Mouse (Mus musculus): ENCODE data around the gene Pmp22. TPM values are rescaled to one million over a fixed set of nuclear protein-coding genes. Genes with fewer than 3 reads are reported as not detected.

Gene Pmp22
- polyA plus RNA-seq, 1 experiment from 2014 or later = 107 TPM

DNA sequence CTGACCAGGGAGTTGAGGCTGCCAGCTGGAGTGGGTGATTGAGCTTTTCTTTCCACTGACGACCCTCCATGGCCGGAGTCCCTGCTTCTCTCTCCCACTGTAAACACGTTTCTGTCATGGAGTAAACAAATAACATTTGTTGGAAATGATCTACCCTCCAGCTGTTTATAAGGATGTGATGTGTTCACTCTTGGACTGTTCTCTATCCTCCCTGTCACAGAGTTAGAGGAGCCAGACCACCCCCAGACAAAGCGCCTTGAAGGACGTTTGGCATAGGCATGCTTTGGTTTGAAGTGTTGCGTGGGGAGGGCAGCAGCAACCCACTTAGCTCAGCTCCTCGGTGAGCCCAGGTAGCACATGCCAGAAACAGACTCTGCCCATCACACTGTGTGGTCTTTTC is 60.0 kb downstream of the Pmp22 start:
- no peak overlapping the region for H3K4me2 ChIP-seq
- ATAC-seq (replicated peaks; ENCODE audit: insufficient number of reproducible peaks, insufficient read depth, low FRiP score, low read depth) = no peak
- peaks cover 6% of the 10 kb centered on the region; the same call in 1 of the 2 replicates for H3K4me1 ChIP-seq (replicated peaks)
- H3K27me3 ChIP-seq = no peaks in the 10 kb centered on the region
- no peak overlapping the region for H3K27ac ChIP-seq
- no peaks in the 10 kb centered on the region for H3K36me3 ChIP-seq
- no peaks in the 10 kb centered on the region for H3K9me3 ChIP-seq (replicated peaks)
- 72% methylated on average over 7 of the region's 7 CpGs for WGBS
- no peak overlapping the region for H3K9ac ChIP-seq
- no peak overlapping the region for H3K4me3 ChIP-seq

DNA sequence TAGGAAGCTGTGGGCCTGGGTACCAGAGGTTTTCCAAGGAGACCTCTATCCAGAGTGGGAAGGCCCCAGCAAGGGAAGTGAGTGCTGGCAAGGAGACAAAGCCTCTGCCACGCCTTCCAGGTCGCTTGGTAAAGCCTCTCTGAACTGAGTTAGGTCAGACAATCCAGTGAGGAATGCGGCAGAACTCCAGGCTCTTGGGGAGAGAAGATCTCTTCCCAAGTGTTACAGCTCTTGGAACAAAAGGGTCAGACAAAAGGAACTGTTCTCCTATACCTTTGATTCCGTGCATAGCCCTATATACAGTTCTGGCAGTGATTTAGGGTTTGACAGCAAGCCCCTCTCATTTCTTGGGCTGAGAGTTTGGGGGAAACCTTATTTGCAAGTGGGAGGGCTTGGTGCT is 69.3 kb downstream of the Pmp22 start:
- ATAC-seq (replicated peaks; ENCODE audit: insufficient number of reproducible peaks, insufficient read depth, low FRiP score, low read depth) = no peak
- Histone ChIP-seq H3K9ac (no peak overlapping the region), H3K27me3 (no peaks in the 10 kb centered on the region)

DNA sequence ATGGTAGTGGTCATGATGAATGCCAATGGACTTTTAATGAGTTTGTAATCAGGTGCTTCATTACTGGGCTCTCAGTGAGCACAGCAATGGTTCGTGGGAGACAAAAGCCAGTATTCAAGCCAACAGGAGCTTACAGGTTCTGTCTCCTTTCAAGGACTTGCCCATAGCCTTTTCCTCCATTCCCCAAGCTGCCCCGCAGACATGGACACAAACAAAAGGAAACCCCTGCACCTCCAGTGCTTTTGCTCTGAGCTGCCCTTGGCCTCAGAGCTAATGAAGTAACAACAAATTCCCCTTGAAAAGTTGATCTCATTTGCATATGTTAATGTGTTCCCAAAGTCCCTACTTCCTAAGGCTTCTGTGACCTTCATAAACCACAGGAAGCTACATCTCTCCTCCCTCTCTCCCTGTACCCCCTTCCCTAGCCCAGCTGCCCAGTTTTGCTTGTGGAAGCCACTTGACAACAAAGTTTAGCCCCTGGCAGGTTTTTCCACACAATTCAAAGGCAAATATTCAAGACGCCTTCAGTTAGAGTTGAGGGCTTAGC is 73.3 kb downstream of the Pmp22 start:
- no peak overlapping the region for H3K9ac ChIP-seq

More for the DNA sequence above, 69.3 kb downstream of the Pmp22 start:
- H3K4me2 ChIP-seq = no peak overlapping the region
- H3K9me3 ChIP-seq (replicated peaks) = 0 out of 2 replicates have a peak, but pooled peaks cover 4% of the 10 kb centered on the region
- WGBS = 56% methylated on average over 4 of the region's 4 CpGs
- no peak overlapping the region for H3K27ac ChIP-seq
- H3K36me3 ChIP-seq = no peaks in the 10 kb centered on the region
- H3K4me1 ChIP-seq (replicated peaks) = no peaks in the 10 kb centered on the region
- H3K4me3 ChIP-seq = no peak overlapping the region

More for the DNA sequence above, 73.3 kb downstream of the Pmp22 start:
- no peaks in the 10 kb centered on the region for H3K4me1 ChIP-seq (replicated peaks)
- no peak overlapping the region for H3K27ac ChIP-seq
- no peaks in the 10 kb centered on the region for H3K27me3 ChIP-seq
- no peak overlapping the region for H3K4me2 ChIP-seq
- H3K9me3 ChIP-seq (replicated peaks) = 0 out of 2 replicates have a peak, but pooled peaks cover 4% of the 10 kb centered on the region
- no peak for ATAC-seq (replicated peaks; ENCODE audit: insufficient number of reproducible peaks, insufficient read depth, low FRiP score, low read depth)
- H3K4me3 ChIP-seq = no peak overlapping the region
- no peaks in the 10 kb centered on the region for H3K36me3 ChIP-seq
- WGBS = 80% methylated on average over 3 of the region's 3 CpGs

Other genes starting within 250 kb of the Pmp22 start
- 45.8 and 50.1 TPM in 2 replicates for gene Tvp23b, start 249.5 kb upstream of the Pmp22 start, polyA plus RNA-seq (2015; fragmentation: Nextera tagmentation; extraction: Ambion mirVana)
- gene Cdrt4, start 177.8 kb upstream of the Pmp22 start, polyA plus RNA-seq (2015; fragmentation: Nextera tagmentation; extraction: Ambion mirVana) = not detected in 2 replicates
- not detected in 2 replicates for gene Tekt3, start 67.3 kb upstream of the Pmp22 start, polyA plus RNA-seq (2015; fragmentation: Nextera tagmentation; extraction: Ambion mirVana)

Measured in heart, embryonic 15.5 days (tissue).